ENCODE assay signal across 12 mouse cellular contexts in the genomic region with DNA sequence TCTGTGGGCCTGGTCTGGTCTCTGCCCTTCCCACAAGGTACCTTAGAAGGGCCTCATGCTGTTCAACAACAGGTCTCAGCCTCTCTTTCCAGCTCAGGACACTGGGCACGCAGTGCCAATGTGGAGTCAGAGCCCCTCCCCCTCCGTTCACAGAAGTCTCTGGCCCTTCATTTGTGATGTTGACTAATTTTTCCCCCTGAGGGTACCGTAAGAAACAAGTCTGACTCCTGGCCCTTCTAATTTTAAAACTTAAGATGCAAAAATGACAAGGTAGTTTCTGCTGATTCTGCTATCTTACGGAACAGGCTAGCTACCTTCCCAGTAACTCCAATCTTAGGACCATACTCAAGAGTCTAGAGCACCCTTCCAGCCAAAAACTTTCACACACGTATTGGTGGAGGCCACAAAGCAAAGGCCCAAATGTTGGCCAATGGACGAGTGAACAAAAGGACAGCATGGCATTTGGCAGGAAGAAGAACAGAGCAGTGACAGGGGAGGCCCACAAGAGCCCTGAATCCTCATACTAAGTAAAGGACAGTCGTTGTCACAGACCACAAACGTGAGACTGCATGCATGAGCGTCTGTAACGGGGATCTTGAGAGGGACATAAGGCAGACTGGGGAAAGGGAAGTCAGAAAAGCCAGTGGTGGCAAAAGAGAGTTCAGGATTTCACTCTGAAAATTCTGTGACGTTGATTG.
A peak's percentile ranks its signal among the peaks of the same experiment; 100 is the strongest.
DNase-seq lines count a peak whose midpoint lies in the region; ATAC-seq and TF ChIP-seq lines count a peak whose summit lies in the region.
"Had no signal": no experiment of that assay in that cellular context is flagged by ENCODE, and none has a peak within 500 bp of the region (broad histone marks: within the 10 kb centered on the region; RNA-seq: fewer than 3 reads in every experiment).

No protein-coding gene starts in this region.

- intact Hi-C loops in heart, postnatal 14 days (cut with DNase I), result loop anchor here (2.0 kb wide), 1 partner anchor 21 kb away; no protein-coding TSS in a partner anchor

- no peak for ATAC-seq in heart, embryonic 13.5 days (ENCODE audit: extremely low read depth, insufficient number of reproducible peaks, low FRiP score, low TSS enrichment)
- no peak for ATAC-seq in midbrain, embryonic 11.5 days (ENCODE audit: low FRiP score)
- no peak for ATAC-seq in embryonic facial prominence, embryonic 15.5 days (ENCODE audit: insufficient number of reproducible peaks, low FRiP score, low TSS enrichment, low read depth)
- no peak for ATAC-seq in midbrain, postnatal 0 days (ENCODE audit: low FRiP score)
- no peak for ATAC-seq in activated CD4-positive, CD25-positive, alpha-beta regulatory T cell, adult 4 months
- ATAC-seq: forebrain, postnatal 0 days had no signal

- no peaks in the 10 kb centered on the region for H3K27me3 ChIP-seq in heart, embryonic 13.5 days (replicated peaks)
- no peaks in the 10 kb centered on the region for H3K27me3 ChIP-seq in midbrain, embryonic 10.5 days (ENCODE audit: low read depth, poor library complexity, severe bottlenecking)
- H3K27me3 ChIP-seq in midbrain, embryonic 11.5 days (ENCODE audit: control insufficient read depth, insufficient read depth, low read length), result no peaks in the 10 kb centered on the region
- H3K27me3 ChIP-seq in embryonic facial prominence, embryonic 15.5 days, result no peaks in the 10 kb centered on the region
- H3K27me3 ChIP-seq in midbrain, postnatal 0 days (ENCODE audit: insufficient read depth, low read length), result no peaks in the 10 kb centered on the region

- 64% methylated on average over 11 of the region's 11 CpGs for WGBS in heart, embryonic 13.5 days
- WGBS in midbrain, embryonic 10.5 days, result 77% methylated on average over 11 of the region's 11 CpGs
- 71% methylated on average over 11 of the region's 11 CpGs for WGBS in midbrain, embryonic 11.5 days
- WGBS in embryonic facial prominence, embryonic 15.5 days, result 59% methylated on average over 11 of the region's 11 CpGs
- WGBS in midbrain, postnatal 0 days, result 61% methylated on average over 11 of the region's 11 CpGs

- no peak overlapping the region for H3K9ac ChIP-seq in heart, embryonic 13.5 days
- H3K9ac ChIP-seq in midbrain, embryonic 11.5 days (ENCODE audit: low read length), result no peak overlapping the region
- no peak overlapping the region for H3K9ac ChIP-seq in embryonic facial prominence, embryonic 15.5 days
- no peak overlapping the region for H3K9ac ChIP-seq in midbrain, postnatal 0 days (replicated peaks; ENCODE audit: low read length, poor library complexity, severe bottlenecking)
- H3K9ac ChIP-seq: forebrain, postnatal 0 days had no signal

- peaks cover 15% of the 10 kb centered on the region for H3K36me3 ChIP-seq in heart, embryonic 13.5 days
- H3K36me3 ChIP-seq in midbrain, embryonic 10.5 days, result peaks cover 76% of the 10 kb centered on the region
- H3K36me3 ChIP-seq in midbrain, embryonic 11.5 days (ENCODE audit: control insufficient read depth, insufficient read depth, low read length), result 0 out of 2 replicates have a peak, but pooled peaks cover under 1% of the 10 kb centered on the region
- H3K36me3 ChIP-seq in embryonic facial prominence, embryonic 15.5 days, result no peaks in the 10 kb centered on the region
- no peaks in the 10 kb centered on the region for H3K36me3 ChIP-seq in midbrain, postnatal 0 days (ENCODE audit: insufficient read depth, low read length)

- no peak for TF ChIP-seq CTCF in midbrain, postnatal 0 days (IDR thresholded peaks at IDR 0.05)

- H3K4me2 ChIP-seq in heart, embryonic 13.5 days, result no peak overlapping the region
- no peak overlapping the region for H3K4me2 ChIP-seq in midbrain, embryonic 11.5 days
- no peak overlapping the region for H3K4me2 ChIP-seq in embryonic facial prominence, embryonic 15.5 days (replicated peaks)
- no peak overlapping the region for H3K4me2 ChIP-seq in midbrain, postnatal 0 days (ENCODE audit: low read depth, low read length, poor library complexity, severe bottlenecking)

- peaks cover 86% of the 10 kb centered on the region for H3K4me1 ChIP-seq in heart, embryonic 13.5 days
- H3K4me1 ChIP-seq in midbrain, embryonic 10.5 days, result peaks cover 89% of the 10 kb centered on the region
- H3K4me1 ChIP-seq in midbrain, embryonic 11.5 days (ENCODE audit: control insufficient read depth, insufficient read depth, low read length), result peaks cover 34% of the 10 kb centered on the region
- peaks cover 44% of the 10 kb centered on the region for H3K4me1 ChIP-seq in embryonic facial prominence, embryonic 15.5 days
- peaks cover 6% of the 10 kb centered on the region for H3K4me1 ChIP-seq in midbrain, postnatal 0 days (ENCODE audit: insufficient read depth, low read length)

- no peak overlapping the region for H3K4me3 ChIP-seq in heart, embryonic 13.5 days
- H3K4me3 ChIP-seq in midbrain, embryonic 10.5 days, result no peak overlapping the region
- H3K4me3 ChIP-seq in midbrain, embryonic 11.5 days (ENCODE audit: low read depth, low read length), result no peak overlapping the region
- H3K4me3 ChIP-seq in embryonic facial prominence, embryonic 15.5 days (replicated peaks), result no peak overlapping the region
- H3K4me3 ChIP-seq in midbrain, postnatal 0 days (ENCODE audit: low read depth, low read length), result no peak overlapping the region

- no peaks in the 10 kb centered on the region for H3K9me3 ChIP-seq in heart, embryonic 13.5 days
- H3K9me3 ChIP-seq in midbrain, embryonic 10.5 days (replicated peaks), result no peaks in the 10 kb centered on the region
- no peaks in the 10 kb centered on the region for H3K9me3 ChIP-seq in midbrain, embryonic 11.5 days (ENCODE audit: control insufficient read depth, low read length)
- H3K9me3 ChIP-seq in embryonic facial prominence, embryonic 15.5 days (replicated peaks), result no peaks in the 10 kb centered on the region
- no peaks in the 10 kb centered on the region for H3K9me3 ChIP-seq in midbrain, postnatal 0 days (ENCODE audit: low read length)

- H3K27ac ChIP-seq in heart, embryonic 13.5 days (replicated peaks), result peak overlapping the region; percentile 2; the same call in 1 of the 2 replicates
- H3K27ac ChIP-seq in midbrain, embryonic 10.5 days (replicated peaks), result peak overlapping the region; percentile 46; the same call in 1 of the 2 replicates
- no peak overlapping the region for H3K27ac ChIP-seq in midbrain, embryonic 11.5 days (ENCODE audit: low read depth, low read length)
- peak overlapping the region; percentile 2; the same call in 1 of the 2 replicates for H3K27ac ChIP-seq in embryonic facial prominence, embryonic 15.5 days (replicated peaks)
- H3K27ac ChIP-seq in midbrain, postnatal 0 days (ENCODE audit: low read depth, low read length), result 0 out of 2 replicates have a peak overlapping the region, but pooled peaks have one; percentile 3

- no peak for DNase-seq in heart, postnatal 14 days
- DNase-seq in midbrain, embryonic 10.5 days (ENCODE audit: low spot score), result no peak
- no peak for DNase-seq in midbrain, embryonic 11.5 days (ENCODE audit: low spot score, missing footprints)
- no peak for DNase-seq in midbrain, postnatal 0 days (ENCODE audit: low spot score)
- no peak for DNase-seq in ovary, postnatal 14 days (ENCODE audit: low spot score)
- DNase-seq: cerebellum, postnatal 10 days; forebrain, postnatal 0 days; right cerebral cortex, postnatal 14 days; thymus, postnatal 4 days had no signal
